Mouse (Mus musculus) forebrain, embryonic 12.5 days (tissue): Measurements from ENCODE around the gene Dhcr7. TPM values are rescaled to one million over a fixed set of nuclear protein-coding genes. Genes with fewer than 3 reads are reported as not detected.

ENCODE experiments used
- ATAC-seq: fragments of 200-750 bp; cut with Nextera tagmentation; 2 replicates; pipeline ENCODE4 v1.8.0; 2017; ENCODE audit warnings: moderate TSS enrichment; ENCODE audit not compliant: low FRiP score
- H3K27ac ChIP-seq: fragments of 300-500 bp; sonication (generic); 2 replicates; pipeline ENCODE4 v1.5.1; 2016; ENCODE audit warnings: mild to moderate bottlenecking
- H3K27me3 ChIP-seq: fragments of 300-500 bp; sonication (generic); 2 replicates; pipeline ENCODE4 v1.6.1; 2016; ENCODE audit warnings: mild to moderate bottlenecking
- H3K36me3 ChIP-seq: fragments of 300-500 bp; sonication (generic); replicated peaks from 2 replicates; pipeline ENCODE4 v1.6.1; 2016; ENCODE audit warnings: mild to moderate bottlenecking
- H3K4me1 ChIP-seq: fragments of 300-500 bp; sonication (generic); 2 replicates; pipeline ENCODE4 v1.6.1; 2016
- H3K4me2 ChIP-seq: fragments of 300-500 bp; sonication (generic); 2 replicates; pipeline ENCODE4 v1.6.1; 2016; ENCODE audit warnings: mild to moderate bottlenecking, moderate library complexity
- H3K4me3 ChIP-seq: fragments of 300-500 bp; sonication (generic); replicated peaks from 2 replicates; pipeline ENCODE4 v1.5.1; 2016; ENCODE audit warnings: mild to moderate bottlenecking
- H3K9ac ChIP-seq: fragments of 300-500 bp; sonication (generic); 2 replicates; pipeline ENCODE4 v1.6.1; 2016; ENCODE audit warnings: mild to moderate bottlenecking
- H3K9me3 ChIP-seq: fragments of 300-500 bp; sonication (generic); 2 replicates; pipeline ENCODE4 v1.6.1; 2016
- WGBS: fragments of 180-500 bp; shearing (Covaris S2); methylation state at CpG from one replicate; pipeline ENCODE4 v1.1.7; 2016; 5-methylcytosine and 5-hydroxymethylcytosine counted together
- polyA plus RNA-seq: library from polyadenylated mRNA; unstranded; fragments of >200 nt; fragmentation: Nextera tagmentation; extraction: Ambion mirVana; gene quantifications from 2 replicates; pipeline ENCODE4 v1.2.1, GENCODE M21; 2016

Dhcr7 gene
- polyA plus RNA-seq, 1 experiment from 2014 or later = 62.5 TPM

- H3K4me1 ChIP-seq = no peaks in the 10 kb centered on the region
- no peak for ATAC-seq
- peaks cover 80% of the 10 kb centered on the region for H3K36me3 ChIP-seq
- H3K9me3 ChIP-seq = no peaks in the 10 kb centered on the region
- H3K27me3 ChIP-seq = no peaks in the 10 kb centered on the region
- no peak overlapping the region for H3K27ac ChIP-seq
- H3K9ac ChIP-seq = no peak overlapping the region
- no peak overlapping the region for H3K4me3 ChIP-seq
- 50% methylated on average over 1 of the region's 1 CpGs for WGBS
- H3K4me2 ChIP-seq = no peak overlapping the region
Observed at GRCm38 (mm10) chr7:143808909-143809308, 14.0 kb upstream of the Dhcr7 start.

GRCm38 (mm10) chr7:143819201-143819600 lies 3.7 kb upstream of the Dhcr7 start:
- no peak for ATAC-seq
- Histone ChIP-seq H3K36me3 (peaks cover 34% of the 10 kb centered on the region), H3K9ac (no peak overlapping the region), H3K4me1 (peaks cover 18% of the 10 kb centered on the region), H3K27ac (no peak overlapping the region), H3K27me3 (no peaks in the 10 kb centered on the region), H3K9me3 (no peaks in the 10 kb centered on the region), H3K4me2 (no peak overlapping the region), H3K4me3 (no peak overlapping the region)
- WGBS = 83% methylated on average over 4 of the region's 4 CpGs

- Histone ChIP-seq H3K4me3 (no peak overlapping the region), H3K9me3 (no peaks in the 10 kb centered on the region), H3K36me3 (peaks cover 21% of the 10 kb centered on the region), H3K4me1 (peaks cover 18% of the 10 kb centered on the region), H3K27me3 (no peaks in the 10 kb centered on the region), H3K27ac (no peak overlapping the region), H3K4me2 (no peak overlapping the region), H3K9ac (no peak overlapping the region)
- WGBS = 79% methylated on average over 2 of the region's 2 CpGs
- no peak for ATAC-seq
Observed at GRCm38 (mm10) chr7:143821241-143821640, 1.7 kb upstream of the Dhcr7 start.

- 68% methylated on average over 4 of the region's 4 CpGs for WGBS
- Histone ChIP-seq H3K4me3 (peak overlapping the region; percentile 60), H3K9ac (peak overlapping the region; percentile 52; the same call in 1 of the 2 replicates), H3K36me3 (peaks cover 8% of the 10 kb centered on the region), H3K4me1 (peaks cover 18% of the 10 kb centered on the region), H3K27ac (peak overlapping the region; percentile 60; the same call in 1 of the 2 replicates), H3K27me3 (no peaks in the 10 kb centered on the region), H3K9me3 (no peaks in the 10 kb centered on the region), H3K4me2 (peak overlapping the region; percentile 54)
- ATAC-seq = peak; percentile 37
Observed at GRCm38 (mm10) chr7:143823266-143823605, 291 bp downstream of the Dhcr7 start.

GRCm38 (mm10) chr7:143826985-143827384 lies 4.0 kb downstream of the Dhcr7 start:
- no peak overlapping the region for H3K27ac ChIP-seq
- 94% methylated on average over 2 of the region's 2 CpGs for WGBS
- ATAC-seq = no peak

GRCm38 (mm10) chr7:143829504-143830331 lies 6.8 kb downstream of the Dhcr7 start:
- H3K27ac ChIP-seq = peak overlapping the region; percentile 94
- WGBS = under 1% methylated on average over 37 of the region's 37 CpGs
- peak; percentile 98 for ATAC-seq
- peak overlapping the region; percentile 60 for H3K4me3 ChIP-seq
- peak overlapping the region; percentile 88 for H3K4me2 ChIP-seq
- no peaks in the 10 kb centered on the region for H3K27me3 ChIP-seq
- H3K9me3 ChIP-seq = no peaks in the 10 kb centered on the region
- H3K4me1 ChIP-seq = peaks cover 43% of the 10 kb centered on the region
- H3K36me3 ChIP-seq = no peaks in the 10 kb centered on the region; the same call in 1 of the 2 replicates
- H3K9ac ChIP-seq = peak overlapping the region; percentile 82

More at GRCm38 (mm10) chr7:143826985-143827384, 4.0 kb downstream of the Dhcr7 start:
- peaks cover 25% of the 10 kb centered on the region for H3K4me1 ChIP-seq
- H3K36me3 ChIP-seq = no peaks in the 10 kb centered on the region; the same call in 1 of the 2 replicates
- no peak overlapping the region for H3K4me3 ChIP-seq
- no peaks in the 10 kb centered on the region for H3K9me3 ChIP-seq
- H3K9ac ChIP-seq = no peak overlapping the region
- H3K27me3 ChIP-seq = no peaks in the 10 kb centered on the region
- H3K4me2 ChIP-seq = no peak overlapping the region

- peaks cover 48% of the 10 kb centered on the region for H3K4me1 ChIP-seq
Observed at GRCm38 (mm10) chr7:143830399-143830798, 7.5 kb downstream of the Dhcr7 start.

GRCm38 (mm10) chr7:143832196-143832595 lies 9.3 kb downstream of the Dhcr7 start:
- Histone ChIP-seq H3K4me2 (0 out of 2 replicates have a peak overlapping the region, but pooled peaks have one; percentile 88), H3K9me3 (no peaks in the 10 kb centered on the region), H3K27me3 (no peaks in the 10 kb centered on the region), H3K4me1 (peaks cover 52% of the 10 kb centered on the region), H3K27ac (no peak overlapping the region), H3K36me3 (peaks cover 11% of the 10 kb centered on the region), H3K4me3 (no peak overlapping the region), H3K9ac (0 out of 2 replicates have a peak overlapping the region, but pooled peaks have one; percentile 8)
- ATAC-seq = no peak
- 88% methylated on average over 8 of the region's 8 CpGs for WGBS

More at GRCm38 (mm10) chr7:143830399-143830798, 7.5 kb downstream of the Dhcr7 start:
- no peaks in the 10 kb centered on the region for H3K27me3 ChIP-seq
- peak overlapping the region; percentile 88 for H3K4me2 ChIP-seq
- H3K36me3 ChIP-seq = no peaks in the 10 kb centered on the region; the same call in 1 of the 2 replicates
- peak overlapping the region; percentile 81 for H3K27ac ChIP-seq
- H3K4me3 ChIP-seq = peak overlapping the region; percentile 60
- peak; percentile 25 for ATAC-seq
- peak overlapping the region; percentile 82 for H3K9ac ChIP-seq
- no peaks in the 10 kb centered on the region for H3K9me3 ChIP-seq
- 8% methylated on average over 6 of the region's 6 CpGs for WGBS

GRCm38 (mm10) chr7:143832611-143833010 lies 9.7 kb downstream of the Dhcr7 start:
- Histone ChIP-seq H3K4me1 (peaks cover 52% of the 10 kb centered on the region), H3K9me3 (no peaks in the 10 kb centered on the region), H3K9ac (no peak overlapping the region), H3K4me2 (no peak overlapping the region), H3K36me3 (peaks cover 15% of the 10 kb centered on the region), H3K27ac (no peak overlapping the region), H3K4me3 (no peak overlapping the region), H3K27me3 (no peaks in the 10 kb centered on the region)
- ATAC-seq = no peak
- 91% methylated on average over 2 of the region's 2 CpGs for WGBS

GRCm38 (mm10) chr7:143833581-143834190 lies 10.7 kb downstream of the Dhcr7 start:
- 82% methylated on average over 6 of the region's 6 CpGs for WGBS
- Histone ChIP-seq H3K27me3 (no peaks in the 10 kb centered on the region), H3K4me1 (peaks cover 52% of the 10 kb centered on the region), H3K9me3 (no peaks in the 10 kb centered on the region), H3K4me3 (no peak overlapping the region), H3K4me2 (no peak overlapping the region), H3K27ac (no peak overlapping the region), H3K36me3 (peaks cover 26% of the 10 kb centered on the region), H3K9ac (peak overlapping the region; percentile 12; the same call in 1 of the 2 replicates)
- no peak for ATAC-seq

GRCm38 (mm10) chr7:143834316-143834715 lies 11.4 kb downstream of the Dhcr7 start:
- 90% methylated on average over 2 of the region's 2 CpGs for WGBS
- no peak overlapping the region for H3K4me2 ChIP-seq
- ATAC-seq = no peak
- no peak overlapping the region for H3K27ac ChIP-seq
- H3K27me3 ChIP-seq = no peaks in the 10 kb centered on the region
- H3K36me3 ChIP-seq = peaks cover 31% of the 10 kb centered on the region
- no peaks in the 10 kb centered on the region for H3K9me3 ChIP-seq
- H3K4me1 ChIP-seq = peaks cover 52% of the 10 kb centered on the region
- no peak overlapping the region for H3K9ac ChIP-seq
- H3K4me3 ChIP-seq = no peak overlapping the region

- no peak for ATAC-seq
- H3K4me2 ChIP-seq = no peak overlapping the region
- 81% methylated on average over 3 of the region's 3 CpGs for WGBS
- 0 out of 2 replicates have a peak overlapping the region, but pooled peaks have one; percentile 29 for H3K9ac ChIP-seq
- no peaks in the 10 kb centered on the region for H3K9me3 ChIP-seq
- peaks cover 52% of the 10 kb centered on the region for H3K4me1 ChIP-seq
- H3K4me3 ChIP-seq = no peak overlapping the region
- no peaks in the 10 kb centered on the region for H3K27me3 ChIP-seq
- no peak overlapping the region for H3K27ac ChIP-seq
- peaks cover 37% of the 10 kb centered on the region for H3K36me3 ChIP-seq
Observed at GRCm38 (mm10) chr7:143834972-143835371, 12.0 kb downstream of the Dhcr7 start.
